Mouse (Mus musculus) erythroblast, embryonic 14.5 days (primary cell): ENCODE measurements around the gene Sftpd.

Experiments
- GATA1 ChIP-seq: IDR thresholded peaks from 2 replicates; pipeline ENCODE4 v1.6.1; 2012; ENCODE audit warnings: low read length, inconsistent platforms, mixed read lengths
- TAL1 ChIP-seq: IDR thresholded peaks from 3 replicates; pipeline ENCODE4 v1.6.1; 2012; ENCODE audit warnings: low read length, inconsistent platforms, mixed read lengths

- no peak for TF ChIP-seq GATA1
- no peak for TF ChIP-seq TAL1
Observed at GRCm38 (mm10) chr14:41146035-41146434, 38.9 kb downstream of the Sftpd start.
